Mouse (Mus musculus) left cerebral cortex, postnatal 25 days (tissue): ENCODE data around the gene Fkbp3. TPM values are rescaled to one million over a fixed set of nuclear protein-coding genes. Genes with fewer than 3 reads are reported as not detected.
A peak's percentile ranks its signal among the peaks of the same experiment; 100 is the strongest.

Experiments
- DNase-seq, 2 experiments: peaks; one replicate each; pipeline ENCODE4 v3.0.0; 2022; ENCODE audit warnings: low spot score in 2 of 2, mixed read lengths in 1 of 2
- intact Hi-C: fragments of 180-260 bp; cut with DNase I; formaldehyde crosslinking; loops from one replicate; pipeline ENCODE4 v1.15.1; 2025
- total RNA-seq, 2 experiments: library from RNA; stranded (reverse); gene quantifications; 2 replicates each; pipeline ENCODE4 v1.2.3; 2021

The Fkbp3 gene
- total RNA-seq, 2 experiments from 2014 or later: 169 to 191 TPM

DNA sequence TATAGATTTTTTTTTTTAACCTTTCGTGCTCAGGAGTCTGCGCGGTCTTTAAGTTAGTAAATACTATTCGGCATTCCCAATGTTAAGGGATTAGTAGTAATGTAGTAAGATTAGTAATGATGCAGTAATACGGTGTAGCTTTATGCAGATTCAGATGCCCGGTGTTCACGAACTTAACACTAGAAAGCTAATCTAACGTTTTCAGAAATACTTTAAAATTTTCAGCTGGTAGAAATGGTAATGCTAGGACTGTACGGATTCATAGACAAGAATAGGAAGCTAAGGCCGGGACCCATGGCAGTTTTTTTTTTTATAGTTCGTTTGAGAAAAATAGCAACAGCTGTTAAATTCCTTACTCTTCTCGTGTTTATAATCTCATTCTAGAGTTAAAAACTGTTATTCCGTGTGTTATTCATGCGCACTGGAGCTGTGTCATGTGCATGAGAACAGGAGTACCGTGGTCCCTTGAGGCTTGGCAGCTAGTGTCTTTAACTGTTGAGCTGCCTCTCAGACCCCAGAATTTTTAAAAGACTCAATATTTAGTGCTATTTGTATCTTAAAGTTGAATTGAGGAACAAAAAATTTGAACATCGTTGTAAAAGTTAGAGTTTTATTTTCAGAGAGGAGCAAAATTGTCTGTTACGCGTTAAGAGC lies 36.8 kb downstream of the Fkbp3 start:
- intact Hi-C loops: no loop called here

DNA sequence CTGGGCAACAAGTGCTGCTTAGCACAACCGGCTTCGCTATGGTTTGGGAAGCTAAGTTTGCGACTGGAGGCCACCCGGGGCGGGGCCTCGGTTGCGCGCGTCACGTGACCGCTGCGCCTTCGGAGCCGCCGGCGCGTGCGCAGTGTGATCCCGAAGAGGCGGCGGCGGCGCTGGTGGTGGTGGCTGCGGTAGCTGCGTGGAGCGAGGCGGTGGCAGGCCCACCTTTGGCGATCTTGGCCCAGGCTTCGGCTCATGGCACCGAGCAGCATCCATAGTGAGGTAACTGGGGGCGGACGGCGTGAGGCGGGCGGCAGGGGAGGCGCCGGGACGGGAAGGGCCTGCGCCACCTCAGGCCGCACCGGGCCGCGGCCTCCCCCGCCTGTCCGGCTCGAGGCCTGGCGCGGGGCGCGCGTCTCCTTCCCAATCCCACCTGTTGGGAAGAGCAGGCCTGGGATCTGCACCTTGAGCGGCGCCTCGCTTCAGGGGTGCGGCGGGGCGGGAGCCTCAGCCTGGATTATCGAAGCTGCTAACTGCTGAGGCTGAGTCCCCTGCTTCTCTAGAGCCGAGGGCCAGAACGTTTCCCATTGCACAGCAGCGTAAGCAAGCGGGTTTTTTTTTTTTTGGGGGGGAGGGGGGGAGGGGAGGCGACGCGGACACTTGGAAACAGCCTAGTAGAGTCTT lies 37.5 kb downstream of the Fkbp3 start, which contains the start of gene Prpf39:
Prpf39 (plus strand) TSS at position 144 of the 681 bp plus-strand sequence.
- peak; percentile 91 to 94 for DNase-seq
- intact Hi-C loops: no loop called here

More for the DNA sequence above, 36.8 kb downstream of the Fkbp3 start:
- no peak for DNase-seq

DNA sequence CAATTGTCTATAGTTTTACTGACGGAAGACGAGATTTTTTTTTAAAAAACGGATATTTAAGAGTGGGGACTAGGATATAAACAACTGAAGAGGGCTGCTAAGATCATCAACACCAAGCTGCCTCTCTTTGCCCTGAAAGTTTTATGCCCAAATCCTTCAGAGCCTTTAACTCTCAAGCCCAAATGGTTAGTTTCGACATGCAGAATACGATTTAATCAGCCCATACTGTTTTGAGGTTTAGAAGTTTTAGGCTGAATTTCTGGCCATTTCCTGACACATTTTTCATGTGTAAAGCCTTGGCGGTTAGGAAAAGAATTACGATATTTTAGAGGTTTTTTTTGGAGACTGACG lies 38.0 kb downstream of the Fkbp3 start:
- intact Hi-C loops: no loop called here
- DNase-seq: no peak

DNA sequence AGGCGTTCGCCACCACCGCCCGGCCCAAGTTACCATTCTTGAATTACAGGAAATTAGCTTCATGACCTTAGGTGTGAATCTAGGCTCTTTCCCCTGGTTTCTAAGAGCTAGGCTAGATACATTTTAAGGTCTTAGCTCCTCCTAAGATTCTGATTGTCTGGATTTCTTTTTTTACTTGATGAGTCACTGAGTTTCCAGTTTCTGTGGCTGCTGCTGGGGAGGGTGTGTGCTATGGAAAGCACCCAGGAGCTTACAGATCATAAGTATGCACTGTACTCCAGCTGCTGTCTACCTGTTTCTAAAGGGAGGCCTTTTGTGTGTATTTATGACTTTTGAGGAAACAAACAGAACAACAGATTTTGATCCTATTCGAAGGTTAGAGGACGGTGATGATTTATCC lies 51.0 kb downstream of the Fkbp3 start:
- intact Hi-C loops: no loop called here
- peak in 1 of 2 experiments; percentile 66 for DNase-seq

Other genes with a start within 250 kb of the Fkbp3 start
- 10 to 100 TPM; 15.4 to 18.6 TPM for gene Gm527, start 156.1 kb downstream of the Fkbp3 start, total RNA-seq
- 10 to 100 TPM; 24.2 to 24.5 TPM for gene Klhl28, start 108.5 kb downstream of the Fkbp3 start, total RNA-seq
- 10 to 100 TPM; 55.8 to 56.7 TPM for gene Togaram1, start 108.2 kb downstream of the Fkbp3 start, total RNA-seq
- gene Prpf39, start 37.7 kb downstream of the Fkbp3 start, total RNA-seq: 10 to 100 TPM; 35.3 to 40.5 TPM
- gene Fancm, start 1.6 kb upstream of the Fkbp3 start, total RNA-seq: 10 to 100 TPM; 10.9 to 13.0 TPM
- gene Mis18bp1, start 98.6 kb upstream of the Fkbp3 start, total RNA-seq: under 1 TPM; 0.39 to 0.48 TPM
- gene Wdr20rt, start 151.5 kb upstream of the Fkbp3 start, total RNA-seq: not detected